Mouse (Mus musculus) forebrain, embryonic 16.5 days (tissue): ENCODE results near the gene Hint2. TPM values are rescaled to one million over a fixed set of nuclear protein-coding genes. Genes with fewer than 3 reads are reported as not detected.
A peak's percentile ranks its signal among the peaks of the same experiment; 100 is the strongest.

Experiments used
- ATAC-seq: fragments of 200-750 bp; cut with Nextera tagmentation; 2 replicates; pipeline ENCODE4 v1.8.0; 2017; ENCODE audit warnings: mild to moderate bottlenecking, moderate library complexity
- H3K27ac ChIP-seq: fragments of 300-500 bp; sonication (generic); 2 replicates; pipeline ENCODE4 v1.5.1; 2014; ENCODE audit warnings: low read length, control low read depth
- H3K27me3 ChIP-seq: fragments of 300-500 bp; sonication (generic); replicated peaks from 2 replicates; pipeline ENCODE4 v1.6.1; 2014; ENCODE audit warnings: low read length; ENCODE audit not compliant: control insufficient read depth, insufficient read depth
- H3K36me3 ChIP-seq: fragments of 300-500 bp; sonication (generic); 2 replicates; pipeline ENCODE4 v1.6.1; 2014; ENCODE audit not compliant: control insufficient read depth, insufficient read depth
- H3K4me1 ChIP-seq: fragments of 300-500 bp; sonication (generic); replicated peaks from 2 replicates; pipeline ENCODE4 v1.6.1; 2014; ENCODE audit warnings: low read length; ENCODE audit not compliant: control insufficient read depth, insufficient read depth
- H3K4me2 ChIP-seq: fragments of 300-500 bp; sonication (generic); 2 replicates; pipeline ENCODE4 v1.6.1; 2014; ENCODE audit warnings: mild to moderate bottlenecking, low read length, control low read depth
- H3K4me3 ChIP-seq: fragments of 300-500 bp; sonication (generic); replicated peaks from 2 replicates; pipeline ENCODE4 v1.5.1; 2014; ENCODE audit warnings: mild to moderate bottlenecking, low read length, control low read depth
- H3K9ac ChIP-seq: fragments of 300-500 bp; sonication (generic); replicated peaks from 2 replicates; pipeline ENCODE4 v1.6.1; 2014; ENCODE audit warnings: low read depth, low read length, control low read depth
- H3K9me3 ChIP-seq: fragments of 300-500 bp; sonication (generic); 2 replicates; pipeline ENCODE4 v1.6.1; 2016; ENCODE audit warnings: low read length; ENCODE audit not compliant: control insufficient read depth
- WGBS: fragments of 180-500 bp; shearing (Covaris S2); extraction: QIAGEN DNeasy Blood & Tissue Kit; methylation state at CpG from one replicate; pipeline ENCODE4 v1.1.7; 2014; 5-methylcytosine and 5-hydroxymethylcytosine counted together
- microRNA-seq: library from miRNA; unstranded; fragments of <30 nt; microRNA quantifications from one replicate; pipeline ENCODE4, GENCODE M21; 2017
- polyA plus RNA-seq: library from polyadenylated mRNA; unstranded; fragments of >200 nt; fragmentation: Nextera tagmentation; extraction: Ambion mirVana; gene quantifications from 2 replicates; pipeline ENCODE4 v1.2.1, GENCODE M21; 2015

Gene Hint2
- polyA plus RNA-seq, 1 experiment from 2014 or later, result 66.3 TPM

- Histone ChIP-seq H3K27ac (peak overlapping the region; percentile 65), H3K27me3 (no peaks in the 10 kb centered on the region), H3K36me3 (no peaks in the 10 kb centered on the region), H3K9ac (peak overlapping the region; percentile 36; the same call in 1 of the 2 replicates), H3K9me3 (peaks cover 5% of the 10 kb centered on the region), H3K4me3 (no peak overlapping the region), H3K4me2 (peak overlapping the region; percentile 36), H3K4me1 (peaks cover 29% of the 10 kb centered on the region)
- 2% methylated on average over 5 of the region's 5 CpGs for whole genome bisulfite sequencing
- ATAC-seq, result peak; percentile 68
These were observed 26.2 kb downstream of the Hint2 start for GRCm38 (mm10) chr4:43630030-43630581.

- Histone ChIP-seq H3K27me3 (no peaks in the 10 kb centered on the region), H3K9me3 (peaks cover 9% of the 10 kb centered on the region), H3K9ac (no peak overlapping the region; the same call in 1 of the 2 replicates), H3K4me1 (peaks cover 29% of the 10 kb centered on the region), H3K36me3 (no peaks in the 10 kb centered on the region), H3K4me2 (no peak overlapping the region; the same call in 1 of the 2 replicates), H3K27ac (no peak overlapping the region), H3K4me3 (no peak overlapping the region)
- no peak for ATAC-seq
- WGBS, result 34% methylated on average over 20 of the region's 20 CpGs
These were observed 27.0 kb downstream of the Hint2 start for GRCm38 (mm10) chr4:43629106-43629817.

- WGBS, result 85% methylated on average over 4 of the region's 4 CpGs
- Histone ChIP-seq H3K27ac (no peak overlapping the region), H3K27me3 (no peaks in the 10 kb centered on the region), H3K4me1 (no peaks in the 10 kb centered on the region), H3K9ac (no peak overlapping the region), H3K36me3 (no peaks in the 10 kb centered on the region), H3K9me3 (peaks cover 5% of the 10 kb centered on the region), H3K4me2 (no peak overlapping the region), H3K4me3 (no peak overlapping the region)
- ATAC-seq, result no peak
These were observed 36.0 kb downstream of the Hint2 start for GRCm38 (mm10) chr4:43620146-43620778.

- ATAC-seq, result no peak
- H3K4me2 ChIP-seq, result no peak overlapping the region
- no peak overlapping the region for H3K4me3 ChIP-seq
- H3K4me1 ChIP-seq, result no peaks in the 10 kb centered on the region
- no peak overlapping the region for H3K9ac ChIP-seq
- H3K27ac ChIP-seq, result no peak overlapping the region
- no peaks in the 10 kb centered on the region for H3K9me3 ChIP-seq
- no peaks in the 10 kb centered on the region for H3K27me3 ChIP-seq
- no peaks in the 10 kb centered on the region for H3K36me3 ChIP-seq
- 69% methylated on average over 3 of the region's 3 CpGs for WGBS
These were observed 43.1 kb downstream of the Hint2 start for GRCm38 (mm10) chr4:43613060-43613730.

- H3K9me3 ChIP-seq, result no peaks in the 10 kb centered on the region
- ATAC-seq, result no peak
These were observed 43.7 kb downstream of the Hint2 start for GRCm38 (mm10) chr4:43612534-43612933.

GRCm38 (mm10) chr4:43604751-43605685, 51.2 kb downstream of the Hint2 start:
- Histone ChIP-seq H3K9ac (no peak overlapping the region), H3K4me1 (no peaks in the 10 kb centered on the region), H3K36me3 (no peaks in the 10 kb centered on the region), H3K4me2 (no peak overlapping the region), H3K4me3 (no peak overlapping the region), H3K9me3 (no peaks in the 10 kb centered on the region), H3K27ac (no peak overlapping the region), H3K27me3 (no peaks in the 10 kb centered on the region)
- 83% methylated on average over 9 of the region's 9 CpGs for whole genome bisulfite sequencing
- no peak for ATAC-seq

More at GRCm38 (mm10) chr4:43612534-43612933, 43.7 kb downstream of the Hint2 start:
- no peaks in the 10 kb centered on the region for H3K36me3 ChIP-seq
- no peak overlapping the region for H3K4me2 ChIP-seq
- no peak overlapping the region for H3K9ac ChIP-seq
- no peak overlapping the region for H3K27ac ChIP-seq
- no peaks in the 10 kb centered on the region for H3K4me1 ChIP-seq
- no peak overlapping the region for H3K4me3 ChIP-seq
- no peaks in the 10 kb centered on the region for H3K27me3 ChIP-seq
- 65% methylated on average over 10 of the region's 10 CpGs for WGBS

Small RNA genes within 50 kb of the gene (microRNA-seq; reads per million reads assigned to microRNA genes)
- not detected for gene Gm25262

Other genes with a start within 250 kb of the Hint2 start
- gene Fam166b, start 227.3 kb downstream of the Hint2 start, polyA plus RNA-seq, result 0.47 and 0.68 TPM in 2 replicates
- 7.5 and 8.6 TPM in 2 replicates for gene Tesk1, start 214.5 kb downstream of the Hint2 start, polyA plus RNA-seq
- 3.6 and 6.5 TPM in 2 replicates for gene Cd72, start 201.8 kb downstream of the Hint2 start, polyA plus RNA-seq
- not detected in 2 replicates for gene Sit1, start 172.7 kb downstream of the Hint2 start, polyA plus RNA-seq
- gene Ccdc107, start 163.6 kb downstream of the Hint2 start, polyA plus RNA-seq, result 62.0 and 63.1 TPM in 2 replicates
- gene Arhgef39, start 156.8 kb downstream of the Hint2 start, polyA plus RNA-seq, result 17.4 and 18.8 TPM in 2 replicates
- gene Car9, start 149.5 kb downstream of the Hint2 start, polyA plus RNA-seq, result 0.16 and 0.20 TPM in 2 replicates
- 10.5 and 13.2 TPM in 2 replicates for gene Tpm2, start 132.7 kb downstream of the Hint2 start, polyA plus RNA-seq
- 83.5 and 91.1 TPM in 2 replicates for gene Creb3, start 94.1 kb downstream of the Hint2 start, polyA plus RNA-seq
- 49.5 and 54.6 TPM in 2 replicates for gene Tln1, start 93.8 kb downstream of the Hint2 start, polyA plus RNA-seq
- gene Rgp1, start 77.8 kb downstream of the Hint2 start, polyA plus RNA-seq, result 27.0 and 30.5 TPM in 2 replicates
- gene Gba2, start 77.6 kb downstream of the Hint2 start, polyA plus RNA-seq, result 62.3 and 64.6 TPM in 2 replicates
- gene Msmp, start 72.0 kb downstream of the Hint2 start, polyA plus RNA-seq, result 1.5 and 1.7 TPM in 2 replicates
- gene Npr2, start 24.5 kb downstream of the Hint2 start, polyA plus RNA-seq, result 13.3 and 15.0 TPM in 2 replicates
- 5.2 and 5.8 TPM in 2 replicates for gene Spag8, start 2.9 kb downstream of the Hint2 start, polyA plus RNA-seq
- 14.6 and 15.5 TPM in 2 replicates for gene Tmem8b, start 12.5 kb upstream of the Hint2 start, polyA plus RNA-seq
- gene Fam221b, start 12.7 kb upstream of the Hint2 start, polyA plus RNA-seq, result 1.3 and 1.5 TPM in 2 replicates
- not detected in 2 replicates for gene Olfr70, start 44.3 kb upstream of the Hint2 start, polyA plus RNA-seq
- gene Olfr71, start 53.8 kb upstream of the Hint2 start, polyA plus RNA-seq, result 0.09 TPM in 1 of 2 replicates, not detected in the other
- 0.34 and 0.47 TPM in 2 replicates for gene Hrct1, start 70.7 kb upstream of the Hint2 start, polyA plus RNA-seq
- gene Spaar, start 73.6 kb upstream of the Hint2 start, polyA plus RNA-seq, result 0.10 and 0.16 TPM in 2 replicates
- gene Olfr159, start 114.5 kb upstream of the Hint2 start, polyA plus RNA-seq, result not detected in 2 replicates
- gene Olfr156, start 167.4 kb upstream of the Hint2 start, polyA plus RNA-seq, result not detected in 2 replicates
- not detected in 2 replicates for gene Olfr157, start 183.7 kb upstream of the Hint2 start, polyA plus RNA-seq
- not detected in 2 replicates for gene Olfr155, start 195.1 kb upstream of the Hint2 start, polyA plus RNA-seq
- gene Reck, start 219.1 kb upstream of the Hint2 start, polyA plus RNA-seq, result 4.8 and 5.1 TPM in 2 replicates